Mouse (Mus musculus) limb, embryonic 12.5 days (tissue): Measurements from ENCODE around the gene Adamts2. TPM values are rescaled to one million over a fixed set of nuclear protein-coding genes. Genes with fewer than 3 reads are reported as not detected.

Experiments
- ATAC-seq: fragments of 200-750 bp; cut with Nextera tagmentation; 2 replicates; pipeline ENCODE4 v1.8.0; 2017; ENCODE audit warnings: low read depth, moderate TSS enrichment; ENCODE audit not compliant: insufficient number of reproducible peaks, insufficient read depth, low FRiP score, low TSS enrichment
- H3K27ac ChIP-seq: fragments of 300-500 bp; sonication (generic); 2 replicates; pipeline ENCODE4 v1.5.1; 2016; ENCODE audit warnings: mild to moderate bottlenecking, moderate library complexity
- H3K27me3 ChIP-seq: fragments of 300-500 bp; sonication (generic); 2 replicates; pipeline ENCODE4 v1.6.1; 2016; ENCODE audit warnings: mild to moderate bottlenecking, moderate library complexity
- H3K36me3 ChIP-seq: fragments of 300-500 bp; sonication (generic); 2 replicates; pipeline ENCODE4 v1.6.1; 2016; ENCODE audit warnings: mild to moderate bottlenecking, moderate library complexity
- H3K4me1 ChIP-seq: fragments of 300-500 bp; sonication (generic); replicated peaks from 2 replicates; pipeline ENCODE4 v1.6.1; 2016
- H3K4me2 ChIP-seq: fragments of 300-500 bp; sonication (generic); 2 replicates; pipeline ENCODE4 v1.6.1; 2016; ENCODE audit warnings: mild to moderate bottlenecking, moderate library complexity
- H3K4me3 ChIP-seq: fragments of 300-500 bp; sonication (generic); replicated peaks from 2 replicates; pipeline ENCODE4 v1.5.1; 2016; ENCODE audit warnings: mild to moderate bottlenecking
- H3K9ac ChIP-seq: fragments of 300-500 bp; sonication (generic); replicated peaks from 2 replicates; pipeline ENCODE4 v1.6.1; 2016; ENCODE audit warnings: mild to moderate bottlenecking, moderate library complexity
- H3K9me3 ChIP-seq: fragments of 300-500 bp; sonication (generic); 2 replicates; pipeline ENCODE4 v1.6.1; 2016; ENCODE audit warnings: mild to moderate bottlenecking, moderate library complexity
- WGBS: fragments of 180-500 bp; shearing (Covaris S2); methylation state at CpG from one replicate; pipeline ENCODE4 v1.1.7; 2016; 5-methylcytosine and 5-hydroxymethylcytosine counted together
- polyA plus RNA-seq: library from polyadenylated mRNA; unstranded; fragments of >200 nt; fragmentation: Nextera tagmentation; extraction: Ambion mirVana; gene quantifications from 2 replicates; pipeline ENCODE4 v1.2.1, GENCODE M21; 2016

Adamts2 gene
- polyA plus RNA-seq, 1 experiment from 2014 or later: 2.8 TPM

GRCm38 (mm10) chr11:50624239-50624638 lies 22.4 kb downstream of the Adamts2 start:
- Histone ChIP-seq H3K4me1 (peaks cover 34% of the 10 kb centered on the region), H3K4me3 (no peak overlapping the region), H3K36me3 (no peaks in the 10 kb centered on the region), H3K9ac (no peak overlapping the region), H3K27ac (0 out of 2 replicates have a peak overlapping the region, but pooled peaks have one; percentile 13), H3K9me3 (no peaks in the 10 kb centered on the region), H3K4me2 (no peak overlapping the region), H3K27me3 (no peaks in the 10 kb centered on the region)
- WGBS: 50% methylated on average over 2 of the region's 2 CpGs
- no peak for ATAC-seq

- ATAC-seq: no peak
- Histone ChIP-seq H3K4me3 (no peak overlapping the region), H3K9me3 (no peaks in the 10 kb centered on the region), H3K36me3 (no peaks in the 10 kb centered on the region), H3K4me2 (no peak overlapping the region), H3K27me3 (no peaks in the 10 kb centered on the region), H3K9ac (no peak overlapping the region), H3K4me1 (peaks cover 35% of the 10 kb centered on the region), H3K27ac (0 out of 2 replicates have a peak overlapping the region, but pooled peaks have one; percentile 17)
- WGBS: 74% methylated on average over 5 of the region's 5 CpGs
These were observed 22.8 kb downstream of the Adamts2 start for GRCm38 (mm10) chr11:50624720-50625119.

- H3K36me3 ChIP-seq: no peaks in the 10 kb centered on the region
- no peak overlapping the region for H3K4me3 ChIP-seq
- H3K9me3 ChIP-seq: no peaks in the 10 kb centered on the region
- no peak overlapping the region for H3K4me2 ChIP-seq
- H3K27me3 ChIP-seq: no peaks in the 10 kb centered on the region
- 32% methylated on average over 3 of the region's 3 CpGs for WGBS
- H3K9ac ChIP-seq: no peak overlapping the region
- no peak overlapping the region for H3K27ac ChIP-seq
- no peak for ATAC-seq
- peaks cover 7% of the 10 kb centered on the region for H3K4me1 ChIP-seq
These were observed 27.0 kb downstream of the Adamts2 start for GRCm38 (mm10) chr11:50628915-50629314.

GRCm38 (mm10) chr11:50630462-50630861 lies 28.6 kb downstream of the Adamts2 start:
- no peak for ATAC-seq
- peaks cover 8% of the 10 kb centered on the region for H3K4me1 ChIP-seq

GRCm38 (mm10) chr11:50632270-50632669 lies 30.4 kb downstream of the Adamts2 start:
- no peaks in the 10 kb centered on the region for H3K9me3 ChIP-seq
- H3K27ac ChIP-seq: no peak overlapping the region
- no peak overlapping the region; the same call in 1 of the 2 replicates for H3K4me2 ChIP-seq
- no peaks in the 10 kb centered on the region for H3K27me3 ChIP-seq
- ATAC-seq: no peak
- peaks cover 11% of the 10 kb centered on the region for H3K4me1 ChIP-seq
- WGBS: 50% methylated on average over 4 of the region's 4 CpGs
- no peak overlapping the region for H3K9ac ChIP-seq
- H3K36me3 ChIP-seq: no peaks in the 10 kb centered on the region
- no peak overlapping the region for H3K4me3 ChIP-seq

More at GRCm38 (mm10) chr11:50630462-50630861, 28.6 kb downstream of the Adamts2 start:
- H3K9ac ChIP-seq: no peak overlapping the region
- no peak overlapping the region for H3K27ac ChIP-seq
- WGBS: 89% methylated on average over 2 of the region's 2 CpGs
- H3K27me3 ChIP-seq: no peaks in the 10 kb centered on the region
- H3K36me3 ChIP-seq: no peaks in the 10 kb centered on the region
- H3K9me3 ChIP-seq: no peaks in the 10 kb centered on the region
- no peak overlapping the region for H3K4me3 ChIP-seq
- H3K4me2 ChIP-seq: no peak overlapping the region

- Histone ChIP-seq H3K4me2 (no peak overlapping the region), H3K4me1 (peaks cover 9% of the 10 kb centered on the region; the same call in 1 of the 2 replicates), H3K4me3 (no peak overlapping the region), H3K27me3 (no peaks in the 10 kb centered on the region), H3K9ac (no peak overlapping the region), H3K36me3 (no peaks in the 10 kb centered on the region), H3K9me3 (0 out of 2 replicates have a peak, but pooled peaks cover 3% of the 10 kb centered on the region), H3K27ac (peak overlapping the region; percentile 82)
- WGBS: 47% methylated on average over 2 of the region's 2 CpGs
- ATAC-seq: no peak
These were observed 33.2 kb downstream of the Adamts2 start for GRCm38 (mm10) chr11:50635051-50635590.

GRCm38 (mm10) chr11:50637026-50637425 lies 35.1 kb downstream of the Adamts2 start:
- Histone ChIP-seq H3K4me1 (peaks cover 9% of the 10 kb centered on the region; the same call in 1 of the 2 replicates), H3K27me3 (no peaks in the 10 kb centered on the region), H3K9me3 (0 out of 2 replicates have a peak, but pooled peaks cover 3% of the 10 kb centered on the region), H3K4me3 (no peak overlapping the region), H3K9ac (no peak overlapping the region), H3K36me3 (no peaks in the 10 kb centered on the region), H3K27ac (no peak overlapping the region), H3K4me2 (no peak overlapping the region)
- no peak for ATAC-seq
- 85% methylated on average over 11 of the region's 11 CpGs for WGBS

GRCm38 (mm10) chr11:50638197-50638867 lies 36.4 kb downstream of the Adamts2 start:
- no peaks in the 10 kb centered on the region for H3K36me3 ChIP-seq
- no peak overlapping the region for H3K27ac ChIP-seq
- no peak overlapping the region for H3K9ac ChIP-seq
- 91% methylated on average over 13 of the region's 13 CpGs for WGBS
- peaks cover 9% of the 10 kb centered on the region; the same call in 1 of the 2 replicates for H3K4me1 ChIP-seq
- no peak overlapping the region for H3K4me2 ChIP-seq
- 0 out of 2 replicates have a peak, but pooled peaks cover 3% of the 10 kb centered on the region for H3K9me3 ChIP-seq
- no peak overlapping the region for H3K4me3 ChIP-seq
- no peaks in the 10 kb centered on the region for H3K27me3 ChIP-seq
- no peak for ATAC-seq

- H3K27me3 ChIP-seq: no peaks in the 10 kb centered on the region
- no peak overlapping the region for H3K27ac ChIP-seq
- WGBS: 88% methylated on average over 3 of the region's 3 CpGs
- no peak overlapping the region for H3K4me3 ChIP-seq
- no peak for ATAC-seq
- H3K36me3 ChIP-seq: no peaks in the 10 kb centered on the region
- H3K9me3 ChIP-seq: 0 out of 2 replicates have a peak, but pooled peaks cover 3% of the 10 kb centered on the region
- peaks cover 9% of the 10 kb centered on the region; the same call in 1 of the 2 replicates for H3K4me1 ChIP-seq
- H3K4me2 ChIP-seq: no peak overlapping the region
- H3K9ac ChIP-seq: no peak overlapping the region
These were observed 37.0 kb downstream of the Adamts2 start for GRCm38 (mm10) chr11:50638868-50639220.

- Histone ChIP-seq H3K27ac (no peak overlapping the region), H3K9me3 (0 out of 2 replicates have a peak, but pooled peaks cover 3% of the 10 kb centered on the region), H3K4me3 (no peak overlapping the region), H3K9ac (no peak overlapping the region), H3K4me1 (no peaks in the 10 kb centered on the region), H3K4me2 (no peak overlapping the region), H3K36me3 (no peaks in the 10 kb centered on the region), H3K27me3 (no peaks in the 10 kb centered on the region)
- ATAC-seq: no peak
- 89% methylated on average over 3 of the region's 3 CpGs for WGBS
These were observed 40.7 kb downstream of the Adamts2 start for GRCm38 (mm10) chr11:50642583-50642982.

- Histone ChIP-seq H3K9ac (no peak overlapping the region), H3K27ac (no peak overlapping the region), H3K9me3 (peaks cover 10% of the 10 kb centered on the region; the same call in 1 of the 2 replicates), H3K27me3 (no peaks in the 10 kb centered on the region), H3K4me3 (no peak overlapping the region), H3K36me3 (no peaks in the 10 kb centered on the region), H3K4me1 (no peaks in the 10 kb centered on the region), H3K4me2 (no peak overlapping the region)
- no peak for ATAC-seq
- WGBS: 75% methylated on average over 4 of the region's 4 CpGs
These were observed 44.3 kb downstream of the Adamts2 start for GRCm38 (mm10) chr11:50646148-50646547.
